Mouse (Mus musculus) lung, postnatal 0 days (tissue): ENCODE results near the gene Upp2. TPM values are rescaled to one million over a fixed set of nuclear protein-coding genes. Genes with fewer than 3 reads are reported as not detected.

Experiments
- ATAC-seq: fragments of 200-750 bp; cut with Nextera tagmentation; 2 replicates; pipeline ENCODE4 v1.8.0; 2017; ENCODE audit warnings: moderate library complexity
- DNase-seq: peaks from one replicate; pipeline ENCODE4 v3.0.0-alpha.2; 2016; ENCODE audit warnings: low spot score
- H3K27ac ChIP-seq: fragments of 300-500 bp; sonication (generic); 2 replicates; pipeline ENCODE4 v1.5.1; 2014; ENCODE audit warnings: antibody characterized with exemption, mild to moderate bottlenecking, low read length, mixed read lengths
- H3K27me3 ChIP-seq: fragments of 300-500 bp; sonication (generic); replicated peaks from 2 replicates; pipeline ENCODE4 v1.6.1; 2014; ENCODE audit warnings: low read length, mixed read lengths; ENCODE audit not compliant: insufficient read depth
- H3K36me3 ChIP-seq: fragments of 300-500 bp; sonication (generic); 2 replicates; pipeline ENCODE4 v1.6.1; 2014; ENCODE audit warnings: low read length, mixed read lengths; ENCODE audit not compliant: insufficient read depth
- H3K4me1 ChIP-seq: fragments of 300-500 bp; sonication (generic); 2 replicates; pipeline ENCODE4 v1.6.1; 2014; ENCODE audit warnings: antibody characterized with exemption, low read depth, low read length, mixed read lengths; ENCODE audit not compliant: insufficient read depth
- H3K4me2 ChIP-seq: fragments of 300-500 bp; sonication (generic); replicated peaks from 2 replicates; pipeline ENCODE4 v1.6.1; 2014; ENCODE audit warnings: low read depth, mild to moderate bottlenecking, low read length, moderate library complexity, mixed read lengths
- H3K4me3 ChIP-seq: fragments of 300-500 bp; sonication (generic); 2 replicates; pipeline ENCODE4 v1.5.1; 2014; ENCODE audit warnings: low read depth, low read length
- H3K9ac ChIP-seq: fragments of 300-500 bp; sonication (generic); replicated peaks from 2 replicates; pipeline ENCODE4 v1.6.1; 2014; ENCODE audit warnings: low read depth, mild to moderate bottlenecking
- H3K9me3 ChIP-seq: fragments of 300-500 bp; sonication (generic); 2 replicates; pipeline ENCODE4 v1.6.1; 2016; ENCODE audit warnings: low read length, mixed read lengths
- CTCF ChIP-seq: IDR thresholded peaks from 2 replicates; pipeline ENCODE4 v1.5.1; 2016; ENCODE audit warnings: antibody characterized with exemption, mild to moderate bottlenecking
- EP300 ChIP-seq: IDR thresholded peaks from 2 replicates; pipeline ENCODE4 v1.6.1; 2016; ENCODE audit warnings: antibody characterized with exemption, mild to moderate bottlenecking, control low read depth
- WGBS: fragments of 180-500 bp; shearing (Covaris S2); extraction: QIAGEN DNeasy Blood & Tissue Kit; methylation state at CpG from one replicate; pipeline ENCODE4 v1.1.7; 2014; 5-methylcytosine and 5-hydroxymethylcytosine counted together
- polyA plus RNA-seq: library from polyadenylated mRNA; unstranded; fragments of >200 nt; fragmentation: Nextera tagmentation; extraction: Ambion mirVana; gene quantifications from 2 replicates; pipeline ENCODE4 v1.2.1, GENCODE M21; 2015

Gene Upp2
- 6.4 and 10.4 TPM in 2 replicates for polyA plus RNA-seq

DNA sequence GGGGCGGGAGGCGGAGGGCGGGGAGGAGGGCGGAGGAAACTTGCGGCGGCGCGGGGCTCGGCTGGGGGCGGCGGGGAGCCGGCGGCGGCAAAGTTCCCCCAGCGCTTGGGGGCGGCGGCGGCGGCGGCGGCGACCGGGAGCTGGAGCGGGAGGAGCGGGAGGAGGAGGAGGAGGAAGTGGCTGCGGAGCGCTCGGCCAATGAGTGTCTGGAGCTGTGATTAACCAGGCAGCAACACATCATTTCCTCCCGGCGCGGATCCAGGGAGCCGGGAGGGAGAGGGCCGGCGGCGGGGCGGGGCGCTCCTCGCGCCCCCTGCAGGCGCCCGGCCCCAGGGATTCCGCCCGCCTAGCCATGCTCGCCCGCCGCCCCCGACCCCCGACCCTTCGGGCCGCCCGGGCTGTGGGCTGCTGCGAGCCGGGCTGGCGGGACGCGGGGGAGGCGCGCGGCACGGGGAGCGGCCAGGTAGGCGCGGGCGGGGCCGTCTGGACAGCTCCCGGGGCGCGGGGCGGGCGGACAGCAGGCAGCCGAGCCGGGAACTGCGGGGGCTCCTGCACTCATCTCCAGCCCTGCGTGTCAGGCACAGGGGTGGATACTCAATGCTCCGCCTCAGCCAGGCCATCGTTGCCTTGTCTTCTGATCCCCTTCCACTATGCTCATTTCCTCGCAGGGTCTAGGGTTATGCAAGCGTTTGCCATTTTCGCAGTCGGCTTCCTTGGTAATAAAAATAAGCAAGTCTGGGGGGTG, at the start of gene Upp2, which contains the start of gene Acvr1:
Upp2 (plus strand) TSS at position 233 of the 745 bp plus-strand sequence.
Acvr1 (minus strand) TSS at position 92 of the 745 bp plus-strand sequence.
- no peaks in the 10 kb centered on the region for H3K27me3 ChIP-seq
- peak within 1 kb of the TSS; percentile 74 for H3K4me2 ChIP-seq
- H3K36me3 ChIP-seq = no peaks in the 10 kb centered on the region
- H3K9me3 ChIP-seq = no peaks in the 10 kb centered on the region
- DNase-seq (peak; percentile 97), ATAC-seq (peak; percentile 96)
- H3K9ac ChIP-seq = peak within 1 kb of the TSS; percentile 78
- H3K4me3 ChIP-seq = peak within 1 kb of the TSS; percentile 90
- peak within 1 kb of the TSS; percentile 96 for H3K27ac ChIP-seq
- 1% methylated on average over 29 of the region's 80 CpGs for WGBS
- TF ChIP-seq EP300 (no peak), CTCF (peak; percentile 39)
- peaks cover 9% of the 10 kb centered on the region; the same call in 1 of the 2 replicates for H3K4me1 ChIP-seq

DNA sequence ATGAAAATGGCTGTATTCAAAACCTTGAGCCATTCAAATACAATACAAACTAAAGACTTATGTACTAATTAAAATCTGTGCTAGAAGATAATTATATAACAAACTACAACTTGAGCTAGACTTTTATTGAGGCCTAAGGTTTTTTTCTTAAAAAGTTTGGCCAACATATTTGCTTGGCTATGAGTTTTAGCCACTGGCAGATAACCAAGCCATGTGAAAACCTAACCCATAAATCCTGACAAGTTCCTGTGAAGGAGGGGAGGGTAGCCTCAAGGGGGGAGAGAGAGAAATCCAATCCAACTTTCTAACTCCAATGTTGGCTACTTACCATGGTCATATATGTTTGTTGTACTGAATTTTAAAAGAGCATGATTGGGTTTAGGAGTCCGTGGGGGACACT, 48.6 kb upstream of the Upp2 start:
- Histone ChIP-seq H3K9ac (no peak overlapping the region), H3K36me3 (no peaks in the 10 kb centered on the region), H3K27ac (no peak overlapping the region), H3K4me1 (peaks cover 13% of the 10 kb centered on the region), H3K4me3 (no peak overlapping the region), H3K9me3 (no peaks in the 10 kb centered on the region), H3K4me2 (no peak overlapping the region), H3K27me3 (no peaks in the 10 kb centered on the region)
- 86% methylated on average over 1 of the region's 1 CpGs for WGBS
- TF ChIP-seq EP300 (no peak), CTCF (no peak)
- ATAC-seq (no peak), DNase-seq (no peak)

DNA sequence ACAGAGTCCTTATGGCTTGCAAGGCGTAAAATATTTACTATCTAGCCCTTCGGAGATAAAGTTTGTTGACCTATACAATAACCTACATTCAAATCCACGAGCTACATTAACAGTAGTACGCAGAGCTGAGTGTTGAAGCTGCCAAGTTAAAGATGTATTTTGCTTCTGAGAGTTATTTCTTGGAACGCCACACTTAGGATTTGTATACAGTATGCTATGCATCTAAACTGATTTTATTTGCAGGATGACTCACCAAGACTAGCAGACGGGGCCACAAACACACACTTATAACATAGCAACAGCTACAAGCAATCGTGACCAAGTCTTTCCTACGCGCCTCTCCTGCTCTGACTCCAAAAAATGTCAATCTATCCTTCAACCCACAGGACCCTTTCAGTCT, 46.4 kb upstream of the Upp2 start:
- Histone ChIP-seq H3K27ac (no peak overlapping the region), H3K4me2 (no peak overlapping the region)
- peak; percentile 54; the same call in 1 of the 2 replicates for ATAC-seq

DNA sequence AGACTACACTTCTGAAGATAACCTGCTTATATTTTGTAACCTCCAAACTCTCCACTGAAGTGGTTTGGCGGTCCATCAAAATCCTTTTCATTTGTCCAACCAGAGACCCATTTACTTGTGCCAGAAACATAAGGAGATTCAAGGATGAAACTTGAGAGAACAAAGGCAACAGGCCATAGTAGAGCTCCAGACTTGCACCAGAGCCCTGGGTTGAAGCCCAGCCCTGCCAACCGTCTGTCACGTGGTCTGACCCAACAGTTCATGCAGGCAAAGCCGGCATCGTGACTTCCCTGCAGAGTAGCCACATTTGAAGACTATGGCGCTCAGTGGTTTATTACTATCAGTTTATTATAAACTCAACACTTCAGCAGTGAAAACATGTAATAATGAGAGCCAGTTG, 45.5 kb upstream of the Upp2 start:
- DNase-seq (no peak), ATAC-seq (no peak)
- Histone ChIP-seq H3K36me3 (no peaks in the 10 kb centered on the region), H3K27me3 (no peaks in the 10 kb centered on the region), H3K4me3 (no peak overlapping the region), H3K9ac (no peak overlapping the region), H3K4me1 (peaks cover 5% of the 10 kb centered on the region; the same call in 1 of the 2 replicates), H3K4me2 (no peak overlapping the region), H3K27ac (no peak overlapping the region), H3K9me3 (no peaks in the 10 kb centered on the region)
- WGBS = 79% methylated on average over 6 of the region's 6 CpGs
- no peak for TF ChIP-seq CTCF
- no peak for TF ChIP-seq EP300

More for the DNA sequence above, 46.4 kb upstream of the Upp2 start:
- H3K4me1 ChIP-seq = peaks cover 13% of the 10 kb centered on the region
- H3K9ac ChIP-seq = no peak overlapping the region
- no peaks in the 10 kb centered on the region for H3K9me3 ChIP-seq
- WGBS = 52% methylated on average over 9 of the region's 9 CpGs
- no peak overlapping the region for H3K4me3 ChIP-seq
- DNase-seq = peak; percentile 45
- H3K36me3 ChIP-seq = no peaks in the 10 kb centered on the region
- no peaks in the 10 kb centered on the region for H3K27me3 ChIP-seq
- TF ChIP-seq EP300 = no peak
- no peak for TF ChIP-seq CTCF

DNA sequence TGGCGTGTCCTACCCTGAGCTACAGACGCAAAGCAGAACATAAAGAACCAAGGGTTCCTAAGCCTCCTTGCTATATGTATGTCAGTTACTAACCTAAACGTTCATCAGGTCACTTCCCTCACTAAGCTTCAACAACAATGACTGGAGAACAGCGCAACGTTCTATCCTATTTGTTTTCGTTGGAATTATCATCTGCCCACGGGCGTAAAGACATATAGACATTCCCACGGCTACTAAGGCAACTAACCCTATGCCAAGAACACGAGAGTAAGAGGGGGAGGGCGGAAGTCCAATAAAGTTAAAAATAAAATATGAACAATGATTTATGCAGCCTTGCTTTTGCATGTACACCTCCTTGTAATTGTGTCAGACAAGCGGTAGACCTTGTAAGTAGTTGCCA, 44.0 kb upstream of the Upp2 start:
- 70% methylated on average over 12 of the region's 12 CpGs for WGBS
- no peak overlapping the region for H3K4me2 ChIP-seq
- H3K4me3 ChIP-seq = no peak overlapping the region
- H3K36me3 ChIP-seq = no peaks in the 10 kb centered on the region
- H3K27me3 ChIP-seq = no peaks in the 10 kb centered on the region
- no peaks in the 10 kb centered on the region for H3K9me3 ChIP-seq
- no peak for ATAC-seq
- peaks cover 3% of the 10 kb centered on the region; the same call in 1 of the 2 replicates for H3K4me1 ChIP-seq
- H3K27ac ChIP-seq = no peak overlapping the region
- TF ChIP-seq EP300 (no peak), CTCF (no peak)
- no peak overlapping the region for H3K9ac ChIP-seq
- no peak for DNase-seq

DNA sequence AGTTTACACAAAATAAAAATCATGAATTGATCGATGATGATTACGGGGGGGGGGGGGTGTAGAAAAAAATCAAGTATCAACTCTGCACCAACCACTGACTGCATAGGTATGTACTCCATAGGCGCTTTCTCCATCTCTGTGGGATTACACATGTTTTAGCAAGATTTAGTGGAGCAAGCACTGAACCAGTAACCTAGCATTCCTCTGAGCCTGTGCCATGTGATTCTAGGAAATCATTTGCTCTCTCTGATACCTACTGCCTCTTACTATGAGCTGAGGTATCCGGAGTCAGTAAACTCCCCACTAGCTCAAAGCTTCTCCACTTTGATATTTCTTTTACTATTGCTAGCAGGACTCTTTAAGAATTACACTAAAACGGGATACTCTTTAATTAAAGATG, 43.2 kb upstream of the Upp2 start:
- no peak for DNase-seq
- no peak for TF ChIP-seq EP300
- no peak for TF ChIP-seq CTCF
- H3K9ac ChIP-seq = no peak overlapping the region
- no peak overlapping the region for H3K27ac ChIP-seq
- no peaks in the 10 kb centered on the region for H3K9me3 ChIP-seq
- no peaks in the 10 kb centered on the region for H3K27me3 ChIP-seq
- no peak for ATAC-seq
- no peaks in the 10 kb centered on the region for H3K36me3 ChIP-seq
- H3K4me3 ChIP-seq = no peak overlapping the region
- no peak overlapping the region for H3K4me2 ChIP-seq
- H3K4me1 ChIP-seq = peaks cover 3% of the 10 kb centered on the region; the same call in 1 of the 2 replicates
- whole genome bisulfite sequencing = 87% methylated on average over 5 of the region's 5 CpGs
